Mouse (Mus musculus) heart, embryonic 10.5 days (tissue): ENCODE measurements around the gene Ciart. TPM values are rescaled to one million over a fixed set of nuclear protein-coding genes. Genes with fewer than 3 reads are reported as not detected.
"Not testable (repeated sequence)": the region's sequence is repeated elsewhere in the genome, so short reads cannot be mapped to it uniquely, and the experiment has no call there.

ENCODE experiments used
- DNase-seq: peaks from one replicate; pipeline ENCODE4 v3.0.0-alpha.2; 2017; ENCODE audit warnings: low spot score
- H3K27ac ChIP-seq: fragments of 300-500 bp; sonication (generic); 2 replicates; pipeline ENCODE4 v1.5.1; 2016; ENCODE audit warnings: mild to moderate bottlenecking
- H3K27me3 ChIP-seq: fragments of 300-500 bp; sonication (generic); 2 replicates; pipeline ENCODE4 v1.6.1; 2016; ENCODE audit warnings: mild to moderate bottlenecking; ENCODE audit not compliant: poor library complexity, insufficient read depth, severe bottlenecking
- H3K36me3 ChIP-seq: fragments of 300-500 bp; sonication (generic); 2 replicates; pipeline ENCODE4 v1.6.1; 2016; ENCODE audit warnings: mild to moderate bottlenecking, moderate library complexity
- H3K4me1 ChIP-seq: fragments of 300-500 bp; sonication (generic); 2 replicates; pipeline ENCODE4 v1.6.1; 2016; ENCODE audit warnings: mild to moderate bottlenecking
- H3K4me3 ChIP-seq: fragments of 300-500 bp; sonication (generic); 2 replicates; pipeline ENCODE4 v1.5.1; 2016; ENCODE audit warnings: mild to moderate bottlenecking, moderate library complexity
- H3K9me3 ChIP-seq: fragments of 300-500 bp; sonication (generic); 2 replicates; pipeline ENCODE4 v1.6.1; 2016; ENCODE audit warnings: mild to moderate bottlenecking, moderate library complexity
- WGBS: fragments of 180-500 bp; shearing (Covaris S2); methylation state at CpG from one replicate; pipeline ENCODE4 v1.1.7; 2016; 5-methylcytosine and 5-hydroxymethylcytosine counted together
- polyA plus RNA-seq: library from polyadenylated mRNA; unstranded; fragments of >200 nt; fragmentation: Nextera tagmentation; extraction: Ambion mirVana; gene quantifications from 2 replicates; pipeline ENCODE4 v1.2.1, GENCODE M21; 2016

The Ciart gene
- polyA plus RNA-seq, 1 experiment from 2014 or later = 10.7 TPM

- 9% methylated on average over 16 of the region's 16 CpGs for WGBS
These were observed 12.5 kb upstream of the Ciart start for GRCm38 (mm10) chr3:95894317-95895160.

DNA sequence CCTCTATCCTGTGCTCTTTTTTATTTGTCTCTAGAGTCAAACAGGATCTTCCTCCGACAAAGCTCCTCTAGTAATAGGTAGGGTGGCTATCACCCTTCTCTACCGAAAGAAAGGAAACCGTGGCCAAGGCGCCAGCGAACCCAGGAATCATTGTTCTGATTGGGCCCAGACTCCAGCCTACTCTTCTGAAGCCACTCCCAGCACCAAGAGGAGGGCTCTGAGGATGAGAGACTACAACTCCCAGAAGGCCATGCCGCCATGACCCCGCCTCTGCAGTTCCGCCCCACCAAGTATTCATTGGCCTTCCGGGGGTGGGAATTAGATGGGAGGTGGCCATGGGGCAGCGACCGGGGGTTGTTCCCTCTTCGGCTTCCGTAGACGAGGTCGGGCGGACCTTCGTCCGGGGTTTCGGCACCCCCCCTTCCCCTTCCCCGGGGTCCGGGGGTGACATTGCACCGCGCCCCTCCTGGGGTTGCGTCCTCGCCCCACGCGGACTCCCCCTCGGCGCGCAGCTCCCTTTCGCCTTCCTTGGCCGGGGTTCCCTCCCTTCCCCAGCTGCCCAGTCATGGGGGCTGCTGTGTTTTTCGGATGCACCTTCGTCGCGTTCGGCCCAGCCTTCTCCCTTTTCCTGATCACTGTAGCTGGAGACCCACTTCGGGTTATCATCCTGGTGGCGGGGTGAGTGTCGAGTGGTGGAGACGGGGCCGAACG is 11.7 kb upstream of the Ciart start, which contains the start of gene Aph1a:
Gene Aph1a, plus strand, starts transcription at position 364 of the 711 bp plus-strand sequence.
- peak within 1 kb of the TSS; percentile 78 for H3K4me3 ChIP-seq
- peaks cover 34% of the 10 kb centered on the region for H3K4me1 ChIP-seq
- peak; percentile 99 for DNase-seq
- WGBS = under 1% methylated on average over 34 of the region's 43 CpGs
- H3K9me3 ChIP-seq, H3K27me3 ChIP-seq: not testable (repeated sequence)
- H3K36me3 ChIP-seq = peaks cover 14% of the 10 kb centered on the region
- H3K27ac ChIP-seq = peak within 1 kb of the TSS; percentile 91

More at GRCm38 (mm10) chr3:95894317-95895160, 12.5 kb upstream of the Ciart start:
- DNase-seq = no peak
- no peaks in the 10 kb centered on the region for H3K27me3 ChIP-seq
- peaks cover 20% of the 10 kb centered on the region for H3K36me3 ChIP-seq
- no peaks in the 10 kb centered on the region for H3K9me3 ChIP-seq
- H3K4me1 ChIP-seq = peaks cover 34% of the 10 kb centered on the region
- peak overlapping the region; percentile 78 for H3K4me3 ChIP-seq
- peak overlapping the region; percentile 91 for H3K27ac ChIP-seq

GRCm38 (mm10) chr3:95893126-95893525 is 11.1 kb upstream of the Ciart start:
- Histone ChIP-seq H3K9me3 (no peaks in the 10 kb centered on the region), H3K4me3 (peak overlapping the region; percentile 78), H3K27ac (peak overlapping the region; percentile 87), H3K27me3 (no peaks in the 10 kb centered on the region), H3K36me3 (peaks cover 8% of the 10 kb centered on the region), H3K4me1 (peaks cover 34% of the 10 kb centered on the region)
- 19% methylated on average over 7 of the region's 7 CpGs for WGBS
- no peak for DNase-seq

DNA sequence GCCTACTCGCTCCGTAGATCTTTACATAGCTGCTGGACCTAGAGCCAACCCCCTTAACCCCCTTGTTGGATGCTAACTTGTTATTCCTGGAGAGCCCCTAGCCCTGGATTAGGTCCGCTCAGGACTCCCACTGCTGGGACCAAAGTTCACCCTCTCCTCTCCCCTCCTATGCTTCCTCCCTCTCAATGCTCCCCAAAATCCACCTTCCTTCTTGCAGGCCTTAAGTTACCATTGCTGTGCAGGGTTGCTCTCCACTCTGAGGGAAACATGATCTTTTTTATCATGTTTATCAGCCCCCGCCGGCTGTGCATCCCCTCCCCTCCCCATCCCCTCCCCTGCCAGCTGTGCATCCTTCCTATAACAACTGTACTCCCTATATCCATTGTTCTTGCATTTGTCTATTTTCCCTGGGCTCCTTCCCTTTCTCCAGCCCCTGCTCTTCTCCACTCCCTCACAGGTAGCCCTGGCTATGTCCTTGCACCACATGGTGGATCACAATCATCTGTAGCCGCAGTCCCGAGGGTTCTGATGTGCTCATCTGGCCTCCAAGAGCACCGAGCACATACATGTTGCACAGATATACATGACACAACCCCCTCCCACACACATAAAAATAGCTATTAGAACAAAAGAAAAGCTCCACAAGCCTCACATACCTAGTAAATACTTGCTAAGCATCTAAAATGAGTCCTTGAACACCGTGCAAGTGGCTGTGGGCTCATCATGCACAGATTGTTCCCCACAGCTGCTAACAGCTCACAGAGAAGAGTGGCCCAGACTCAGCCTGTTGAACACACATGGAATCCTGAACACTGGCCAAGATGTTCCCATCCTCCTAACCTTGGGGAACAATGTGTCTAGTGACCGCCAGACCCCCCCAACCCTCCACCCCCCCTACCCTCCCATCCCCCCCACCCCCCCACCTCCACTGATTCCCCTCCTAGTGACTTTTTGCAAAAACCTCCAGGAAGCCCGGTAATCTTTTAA is 10.3 kb upstream of the Ciart start:
- DNase-seq = no peak
- 28% methylated on average over 11 of the region's 11 CpGs for WGBS
- H3K4me1 ChIP-seq = peaks cover 34% of the 10 kb centered on the region
- no peaks in the 10 kb centered on the region for H3K9me3 ChIP-seq
- H3K27me3 ChIP-seq = no peaks in the 10 kb centered on the region
- peak overlapping the region; percentile 47 for H3K4me3 ChIP-seq
- H3K27ac ChIP-seq = peak overlapping the region; percentile 87
- peaks cover 13% of the 10 kb centered on the region for H3K36me3 ChIP-seq

DNA sequence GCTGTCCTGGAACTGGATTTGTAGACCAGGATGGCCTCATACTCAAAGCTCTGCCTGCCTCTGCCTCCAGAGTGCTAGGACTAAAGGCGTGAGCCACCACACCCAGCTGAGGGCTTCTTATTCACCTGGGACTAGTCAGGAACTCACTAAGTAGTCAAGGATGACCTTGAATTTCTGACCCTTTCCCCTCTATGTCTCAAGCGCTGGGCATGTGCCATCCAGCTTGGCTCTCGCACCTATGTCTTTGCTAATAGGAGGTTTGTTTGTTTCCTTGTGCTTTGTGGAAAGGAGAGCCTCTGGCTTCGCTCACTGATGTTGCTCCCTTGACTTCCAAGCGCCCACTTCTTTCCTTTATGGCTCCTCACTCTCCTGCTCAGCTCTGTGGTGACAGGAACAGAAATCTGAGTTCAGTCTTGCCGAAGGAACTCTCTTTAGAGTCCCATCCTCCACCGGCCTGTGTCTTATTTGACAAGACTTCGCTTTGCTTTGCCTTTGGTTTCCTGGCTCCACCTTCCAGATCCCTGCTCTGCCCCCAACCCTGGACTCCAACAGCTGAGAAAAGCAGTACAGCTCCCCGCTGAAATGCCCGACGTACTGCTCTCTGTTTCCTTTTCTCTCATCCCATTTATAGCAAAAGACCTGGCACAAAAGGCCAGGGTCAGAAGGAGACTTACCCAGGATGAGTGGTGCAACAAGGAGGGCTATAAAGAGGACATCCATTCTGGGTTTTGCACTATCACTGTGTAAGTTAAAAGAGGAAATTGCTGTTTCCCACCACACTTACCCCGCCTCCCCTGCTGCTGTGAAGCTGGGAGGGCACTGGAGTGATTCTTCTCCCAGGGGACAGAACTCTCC is 9.4 kb upstream of the Ciart start, which contains the start of gene BC028528:
Gene BC028528, minus strand, starts transcription at position 795 of the 855 bp plus-strand sequence.
- H3K27me3 ChIP-seq = no peaks in the 10 kb centered on the region
- no peaks in the 10 kb centered on the region for H3K9me3 ChIP-seq
- peak within 1 kb of the TSS; percentile 47 for H3K4me3 ChIP-seq
- peak within 1 kb of the TSS; percentile 87 for H3K27ac ChIP-seq
- peaks cover 34% of the 10 kb centered on the region for H3K4me1 ChIP-seq
- WGBS = 20% methylated on average over 12 of the region's 12 CpGs
- H3K36me3 ChIP-seq = peaks cover 13% of the 10 kb centered on the region
- no peak for DNase-seq

- 80% methylated on average over 3 of the region's 3 CpGs for WGBS
- no peak for DNase-seq
- H3K4me3 ChIP-seq = no peak overlapping the region
- H3K27me3 ChIP-seq = no peaks in the 10 kb centered on the region
- H3K9me3 ChIP-seq = no peaks in the 10 kb centered on the region
- H3K27ac ChIP-seq = no peak overlapping the region
- H3K36me3 ChIP-seq = peaks cover 15% of the 10 kb centered on the region; the same call in 1 of the 2 replicates
- peaks cover 27% of the 10 kb centered on the region for H3K4me1 ChIP-seq
These were observed 7.6 kb upstream of the Ciart start for GRCm38 (mm10) chr3:95889664-95890063.

GRCm38 (mm10) chr3:95887596-95887995 is 5.5 kb upstream of the Ciart start:
- Histone ChIP-seq H3K27me3 (no peaks in the 10 kb centered on the region), H3K4me1 (peaks cover 27% of the 10 kb centered on the region), H3K9me3 (no peaks in the 10 kb centered on the region), H3K27ac (no peak overlapping the region), H3K4me3 (no peak overlapping the region), H3K36me3 (peaks cover 15% of the 10 kb centered on the region; the same call in 1 of the 2 replicates)
- no peak for DNase-seq
- 71% methylated on average over 4 of the region's 4 CpGs for WGBS

GRCm38 (mm10) chr3:95884400-95884799 is 2.3 kb upstream of the Ciart start:
- 85% methylated on average over 5 of the region's 5 CpGs for whole genome bisulfite sequencing
- Histone ChIP-seq H3K27me3 (no peaks in the 10 kb centered on the region), H3K4me3 (no peak overlapping the region), H3K4me1 (peaks cover 16% of the 10 kb centered on the region), H3K36me3 (peaks cover 15% of the 10 kb centered on the region; the same call in 1 of the 2 replicates), H3K27ac (no peak overlapping the region; the same call in 1 of the 2 replicates), H3K9me3 (no peaks in the 10 kb centered on the region)
- DNase-seq = no peak

DNA sequence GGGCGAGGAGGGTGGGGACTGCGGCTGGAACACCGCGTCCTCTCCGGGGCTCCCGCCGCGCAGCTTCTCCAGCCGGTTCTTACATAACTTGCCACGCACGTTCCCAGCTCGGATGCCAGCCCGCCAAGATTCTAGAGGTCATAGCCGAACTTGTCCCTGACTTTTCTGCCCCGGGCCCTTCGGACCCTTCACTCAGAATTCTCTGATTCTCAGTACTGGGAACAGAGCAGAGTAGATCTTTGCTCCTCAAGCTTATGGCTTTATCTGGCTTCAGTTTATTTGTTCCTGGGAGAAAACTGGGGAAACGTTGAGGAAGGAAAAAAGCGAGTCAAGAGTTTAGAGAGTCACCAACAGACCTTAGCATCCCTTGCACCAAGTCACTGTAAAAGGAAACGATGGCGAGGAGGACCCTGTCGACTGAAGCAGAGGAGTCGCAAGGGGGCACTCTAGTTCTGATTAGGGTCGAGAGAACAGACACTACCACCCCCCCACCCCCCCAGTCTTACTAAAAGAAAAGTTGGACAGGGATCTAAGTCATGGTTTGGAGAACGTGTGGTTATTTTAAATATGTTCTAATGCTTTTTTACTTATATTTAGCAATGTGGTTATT is 870 bp upstream of the Ciart start:
- 2% methylated on average over 24 of the region's 24 CpGs for WGBS
- no peak for DNase-seq
- Histone ChIP-seq H3K4me1 (peaks cover 16% of the 10 kb centered on the region), H3K4me3 (peak overlapping the region; percentile 72), H3K27ac (peak overlapping the region; percentile 81), H3K36me3 (peaks cover 13% of the 10 kb centered on the region; the same call in 1 of the 2 replicates), H3K27me3 (no peaks in the 10 kb centered on the region), H3K9me3 (no peaks in the 10 kb centered on the region)

DNA sequence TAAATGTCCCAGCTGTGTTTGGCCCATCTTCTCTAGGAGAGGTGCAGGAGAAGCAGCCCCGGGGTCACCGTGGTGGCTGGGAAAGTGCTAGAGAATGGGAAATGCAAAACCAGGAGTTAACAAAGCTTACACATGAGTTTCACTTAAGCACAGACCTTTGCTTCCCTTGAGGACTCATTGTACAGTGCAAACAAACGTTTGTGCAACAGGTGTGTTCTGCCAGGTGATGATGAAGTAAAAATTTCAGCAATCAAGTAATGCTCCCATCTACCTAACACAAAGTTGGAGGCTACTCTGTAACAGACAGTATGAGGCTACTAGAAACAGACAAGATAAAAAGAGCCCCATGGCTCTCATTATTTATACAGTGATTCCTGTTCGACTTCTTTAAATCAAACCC is 3.0 kb downstream of the Ciart start:
- 86% methylated on average over 4 of the region's 4 CpGs for WGBS
- no peaks in the 10 kb centered on the region for H3K27me3 ChIP-seq
- no peak overlapping the region for H3K27ac ChIP-seq
- H3K4me1 ChIP-seq = peaks cover 16% of the 10 kb centered on the region
- H3K4me3 ChIP-seq = no peak overlapping the region
- H3K9me3 ChIP-seq = no peaks in the 10 kb centered on the region
- DNase-seq = no peak
- no peaks in the 10 kb centered on the region; the same call in 1 of the 2 replicates for H3K36me3 ChIP-seq

DNA sequence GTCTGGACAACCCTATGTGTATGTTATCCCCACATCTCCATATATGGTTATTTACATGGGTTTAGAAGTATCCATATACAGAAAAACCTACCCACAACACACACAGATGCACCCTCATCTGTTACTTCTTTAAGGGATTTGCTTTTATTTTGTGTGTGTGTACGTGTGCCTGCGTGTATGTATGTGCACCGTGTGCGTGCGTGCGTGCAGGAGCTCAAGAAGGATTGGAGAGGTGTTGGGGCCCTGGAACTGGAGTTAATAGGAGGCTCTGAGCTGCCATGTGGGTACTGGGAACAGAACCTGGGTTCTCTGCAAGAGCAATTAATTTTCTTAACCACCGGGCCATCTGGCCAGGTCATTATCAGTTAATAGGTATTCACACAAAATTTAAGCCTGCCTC is 10.0 kb downstream of the Ciart start:
- WGBS = 73% methylated on average over 7 of the region's 7 CpGs
- peaks cover 33% of the 10 kb centered on the region for H3K36me3 ChIP-seq
- H3K27ac ChIP-seq = peak overlapping the region; percentile 91
- H3K9me3 ChIP-seq = no peaks in the 10 kb centered on the region
- H3K27me3 ChIP-seq = no peaks in the 10 kb centered on the region
- peaks cover 18% of the 10 kb centered on the region for H3K4me1 ChIP-seq
- DNase-seq = no peak
- peak overlapping the region; percentile 79 for H3K4me3 ChIP-seq
